Mouse (Mus musculus) heart, embryonic 12.5 days (tissue): ENCODE measurements around the gene 1700086D15Rik. TPM values are rescaled to one million over a fixed set of nuclear protein-coding genes. Genes with fewer than 3 reads are reported as not detected.

ENCODE experiments used
- ATAC-seq: fragments of 200-750 bp; cut with Nextera tagmentation; 2 replicates; pipeline ENCODE4 v1.8.0; 2017; ENCODE audit warnings: moderate TSS enrichment, moderate library complexity; ENCODE audit not compliant: insufficient number of reproducible peaks, low FRiP score
- H3K27ac ChIP-seq: fragments of 300-500 bp; sonication (generic); 2 replicates; pipeline ENCODE4 v1.5.1; 2016; ENCODE audit warnings: mild to moderate bottlenecking, moderate library complexity; ENCODE audit not compliant: poor library complexity, severe bottlenecking
- H3K27me3 ChIP-seq: fragments of 300-500 bp; sonication (generic); replicated peaks from 2 replicates; pipeline ENCODE4 v1.6.1; 2016; ENCODE audit warnings: mild to moderate bottlenecking, moderate library complexity
- H3K36me3 ChIP-seq: fragments of 300-500 bp; sonication (generic); 2 replicates; pipeline ENCODE4 v1.6.1; 2016; ENCODE audit warnings: mild to moderate bottlenecking, moderate library complexity
- H3K4me1 ChIP-seq: fragments of 300-500 bp; sonication (generic); replicated peaks from 2 replicates; pipeline ENCODE4 v1.6.1; 2016; ENCODE audit warnings: mild to moderate bottlenecking
- H3K4me2 ChIP-seq: fragments of 300-500 bp; sonication (generic); 2 replicates; pipeline ENCODE4 v1.6.1; 2016; ENCODE audit warnings: mild to moderate bottlenecking, moderate library complexity
- H3K4me3 ChIP-seq: fragments of 300-500 bp; sonication (generic); 2 replicates; pipeline ENCODE4 v1.5.1; 2016; ENCODE audit warnings: mild to moderate bottlenecking
- H3K9ac ChIP-seq: fragments of 300-500 bp; sonication (generic); 2 replicates; pipeline ENCODE4 v1.6.1; 2016; ENCODE audit warnings: mild to moderate bottlenecking, moderate library complexity
- H3K9me3 ChIP-seq: fragments of 300-500 bp; sonication (generic); replicated peaks from 2 replicates; pipeline ENCODE4 v1.6.1; 2016; ENCODE audit warnings: mild to moderate bottlenecking, moderate library complexity
- WGBS: fragments of 180-500 bp; shearing (Covaris S2); methylation state at CpG from one replicate; pipeline ENCODE4 v1.1.7; 2016; 5-methylcytosine and 5-hydroxymethylcytosine counted together
- polyA plus RNA-seq: library from polyadenylated mRNA; unstranded; fragments of >200 nt; fragmentation: Nextera tagmentation; extraction: Ambion mirVana; gene quantifications from 2 replicates; pipeline ENCODE4 v1.2.1, GENCODE M21; 2016

The 1700086D15Rik gene
- polyA plus RNA-seq, 1 experiment from 2014 or later: 0.15 TPM

DNA sequence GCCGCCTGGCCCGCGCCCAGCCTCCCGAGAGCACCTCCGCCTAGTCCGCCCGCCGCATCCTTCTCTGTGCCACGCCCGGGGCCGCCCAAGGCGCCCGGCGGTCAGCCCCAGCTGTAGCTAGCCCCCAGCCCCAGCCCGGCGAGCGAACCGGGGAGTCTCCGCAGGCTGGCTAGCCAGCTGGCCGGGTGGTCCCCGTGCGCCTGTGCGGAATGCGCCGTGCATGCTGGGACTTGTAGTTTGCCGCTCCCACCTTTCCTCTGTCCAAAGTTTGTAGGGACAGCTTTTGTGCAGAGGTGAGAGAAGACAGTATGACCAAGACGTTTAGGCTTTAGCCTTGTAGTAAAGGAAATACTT, 3.1 kb upstream of the 1700086D15Rik start, which contains the start of gene Arhgap44:
Arhgap44 (minus strand) TSS at position 195 of the 354 bp plus-strand sequence.
- no peak within 1 kb of the TSS for H3K27ac ChIP-seq
- WGBS: under 1% methylated on average over 27 of the region's 27 CpGs

DNA sequence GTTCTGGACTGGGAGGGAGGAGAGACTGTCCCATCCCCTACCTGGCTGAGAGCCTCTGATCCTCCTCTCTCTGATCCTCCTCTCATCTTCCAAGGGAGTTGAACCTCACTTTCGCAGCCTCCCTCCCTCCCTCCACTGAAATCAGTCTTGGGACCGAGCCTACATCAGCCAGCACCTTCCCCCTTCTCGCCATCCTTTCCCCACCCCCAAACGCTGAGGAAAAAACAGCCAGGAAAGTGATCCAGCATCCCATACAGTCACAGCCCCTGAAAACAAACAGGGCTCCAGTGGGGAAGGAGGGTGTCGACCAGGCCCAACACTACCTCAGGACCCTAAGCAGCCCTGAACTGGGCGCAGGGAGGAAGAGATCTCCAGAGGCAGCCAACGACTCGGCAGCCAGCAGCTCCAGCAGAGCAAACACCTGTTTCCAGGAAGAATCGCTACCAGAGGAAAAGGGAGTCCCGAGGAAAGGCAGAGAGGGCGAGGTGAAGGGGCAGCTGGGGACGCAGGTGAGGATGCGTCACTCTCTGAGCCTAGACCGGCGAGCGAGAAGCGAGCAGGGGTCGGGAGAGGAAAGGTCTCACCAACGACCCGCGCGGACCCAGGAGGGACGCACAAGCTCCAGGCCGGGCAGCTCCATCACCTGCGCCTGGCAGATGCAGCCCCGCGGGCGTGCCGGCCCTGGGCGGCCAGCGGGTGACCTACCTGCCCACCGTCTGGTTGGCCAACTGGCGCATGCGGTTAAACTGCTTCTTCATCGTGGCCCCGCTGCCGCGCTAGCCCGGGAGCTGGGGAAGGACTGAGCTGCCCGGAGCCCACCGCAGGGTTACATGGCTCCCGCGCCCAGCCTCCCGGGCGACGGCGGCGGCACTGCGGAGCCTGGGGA, 2.4 kb upstream of the 1700086D15Rik start:
- Histone ChIP-seq H3K36me3 (no peaks in the 10 kb centered on the region), H3K4me3 (peak overlapping the region; percentile 98), H3K4me2 (peak overlapping the region; percentile 96), H3K4me1 (peaks cover 30% of the 10 kb centered on the region), H3K9ac (peak overlapping the region; percentile 94), H3K27me3 (no peaks in the 10 kb centered on the region), H3K9me3 (no peaks in the 10 kb centered on the region), H3K27ac (no peak overlapping the region)
- ATAC-seq: peak; percentile 43; the same call in 1 of the 2 replicates
- WGBS: 1% methylated on average over 49 of the region's 49 CpGs

More for the DNA sequence above, 3.1 kb upstream of the 1700086D15Rik start, which contains the start of gene Arhgap44:
- H3K36me3 ChIP-seq: no peaks in the 10 kb centered on the region
- peak; percentile 76; the same call in 1 of the 2 replicates for ATAC-seq
- H3K9me3 ChIP-seq: no peaks in the 10 kb centered on the region
- peak within 1 kb of the TSS; percentile 98 for H3K4me3 ChIP-seq
- H3K4me2 ChIP-seq: peak within 1 kb of the TSS; percentile 96
- H3K27me3 ChIP-seq: no peaks in the 10 kb centered on the region
- peaks cover 25% of the 10 kb centered on the region for H3K4me1 ChIP-seq
- peak within 1 kb of the TSS; percentile 94 for H3K9ac ChIP-seq

DNA sequence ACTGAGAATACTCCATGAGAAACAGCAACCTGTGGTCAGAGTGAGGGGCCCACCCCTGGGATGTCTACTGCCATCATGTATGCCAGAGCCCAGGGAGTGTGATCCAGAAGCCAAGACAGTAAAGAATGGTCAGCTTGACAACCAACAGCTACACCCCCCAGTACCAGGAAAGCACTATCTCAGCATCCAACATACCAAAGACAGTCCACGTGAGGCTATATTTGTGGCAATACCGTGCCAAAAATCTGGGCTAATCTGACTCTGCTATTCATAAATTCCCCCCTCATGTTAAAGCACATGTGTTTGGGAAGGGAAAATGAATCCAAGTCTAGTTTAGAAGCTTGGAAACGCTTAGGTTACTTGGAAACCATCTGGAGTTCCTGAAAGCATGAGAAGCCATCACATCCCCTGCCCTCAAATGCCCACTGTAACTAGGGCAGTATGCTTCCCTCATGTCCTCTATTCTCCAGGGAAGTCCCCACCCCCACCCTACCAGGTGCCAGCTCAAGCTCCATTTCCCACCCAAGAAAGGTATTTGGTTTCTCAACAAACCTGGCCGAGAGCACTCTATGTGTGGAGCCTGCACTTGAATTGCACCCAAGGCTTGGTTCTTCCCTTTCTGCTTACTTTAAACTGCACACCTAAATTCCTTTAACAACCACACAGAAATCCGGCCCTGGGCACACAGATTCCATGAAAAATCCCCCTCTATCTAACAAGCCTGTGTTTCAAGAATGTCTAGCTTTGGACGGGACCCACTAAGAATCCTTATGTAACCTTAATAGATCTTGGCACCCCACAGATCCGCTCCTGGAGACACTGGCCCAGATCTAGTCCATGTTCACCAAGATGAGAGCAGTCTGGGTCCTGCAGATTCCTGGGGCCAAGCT, 1.5 kb upstream of the 1700086D15Rik start:
- H3K36me3 ChIP-seq: no peaks in the 10 kb centered on the region
- 49% methylated on average over 7 of the region's 7 CpGs for WGBS
- H3K27ac ChIP-seq: no peak overlapping the region
- no peaks in the 10 kb centered on the region for H3K9me3 ChIP-seq
- H3K27me3 ChIP-seq: no peaks in the 10 kb centered on the region
- peak overlapping the region; percentile 96 for H3K4me2 ChIP-seq
- peak overlapping the region; percentile 94; the same call in 1 of the 2 replicates for H3K9ac ChIP-seq
- no peak for ATAC-seq
- H3K4me1 ChIP-seq: peaks cover 30% of the 10 kb centered on the region
- peak overlapping the region; percentile 98 for H3K4me3 ChIP-seq

DNA sequence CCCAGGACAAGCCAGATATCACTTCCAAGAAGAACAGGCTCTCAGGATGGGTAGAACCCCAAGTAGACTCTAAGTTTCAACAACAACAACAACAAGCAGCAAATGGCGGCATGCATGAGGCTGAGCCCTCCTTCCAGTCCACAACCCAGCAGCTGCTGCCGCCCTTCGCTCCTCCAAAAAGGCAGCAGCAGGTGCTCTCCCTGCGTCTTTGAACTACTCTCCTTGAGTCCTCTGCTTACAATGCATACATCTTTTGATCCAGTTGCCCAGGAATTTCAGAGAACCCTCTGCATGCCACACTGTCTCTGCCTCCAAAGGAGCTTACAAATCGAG, 1.1 kb downstream of the 1700086D15Rik start:
- H3K27ac ChIP-seq: no peak overlapping the region
- H3K4me1 ChIP-seq: peaks cover 35% of the 10 kb centered on the region
- no peaks in the 10 kb centered on the region for H3K27me3 ChIP-seq
- H3K9me3 ChIP-seq: no peaks in the 10 kb centered on the region
- WGBS: 91% methylated on average over 5 of the region's 5 CpGs
- H3K9ac ChIP-seq: no peak overlapping the region
- H3K4me2 ChIP-seq: no peak overlapping the region
- no peak for ATAC-seq
- H3K36me3 ChIP-seq: no peaks in the 10 kb centered on the region
- no peak overlapping the region for H3K4me3 ChIP-seq

DNA sequence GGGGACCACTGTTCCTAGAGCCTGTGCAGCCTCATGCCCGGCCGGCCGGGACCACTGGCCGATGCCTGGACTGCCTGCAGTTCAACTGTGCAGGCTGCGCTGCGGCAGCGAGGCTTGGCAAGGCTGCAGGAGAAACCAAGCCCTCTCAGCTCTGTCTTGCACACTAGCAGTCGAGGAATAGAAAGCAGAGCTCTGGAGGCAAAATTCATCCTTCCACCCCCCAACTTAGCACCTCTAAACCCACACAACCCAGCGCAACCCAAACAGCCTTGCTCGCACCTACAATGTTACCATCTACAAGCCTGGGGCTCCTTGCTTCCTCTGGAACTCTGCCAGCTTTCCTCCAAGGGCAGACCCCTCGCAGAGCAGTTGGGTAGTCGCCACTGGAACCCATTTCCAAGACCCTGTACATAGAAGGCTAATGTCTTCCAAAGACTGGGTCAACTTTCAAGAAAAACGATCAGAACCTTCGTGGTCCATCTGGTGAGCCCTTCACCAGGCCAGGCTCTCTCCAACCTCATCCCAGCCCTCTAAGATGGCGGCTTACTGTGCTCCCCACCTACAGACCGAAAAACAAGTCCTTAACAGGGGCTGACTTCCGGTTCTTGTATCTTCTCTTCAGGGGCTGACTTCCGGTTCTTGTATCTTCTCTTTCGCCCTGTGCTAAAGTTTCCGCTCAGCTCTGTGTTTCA, 1.6 kb downstream of the 1700086D15Rik start:
- Histone ChIP-seq H3K4me2 (no peak overlapping the region), H3K9me3 (no peaks in the 10 kb centered on the region), H3K4me1 (peaks cover 37% of the 10 kb centered on the region), H3K9ac (no peak overlapping the region), H3K36me3 (no peaks in the 10 kb centered on the region), H3K4me3 (no peak overlapping the region), H3K27me3 (no peaks in the 10 kb centered on the region), H3K27ac (no peak overlapping the region)
- no peak for ATAC-seq
- WGBS: 87% methylated on average over 20 of the region's 20 CpGs

DNA sequence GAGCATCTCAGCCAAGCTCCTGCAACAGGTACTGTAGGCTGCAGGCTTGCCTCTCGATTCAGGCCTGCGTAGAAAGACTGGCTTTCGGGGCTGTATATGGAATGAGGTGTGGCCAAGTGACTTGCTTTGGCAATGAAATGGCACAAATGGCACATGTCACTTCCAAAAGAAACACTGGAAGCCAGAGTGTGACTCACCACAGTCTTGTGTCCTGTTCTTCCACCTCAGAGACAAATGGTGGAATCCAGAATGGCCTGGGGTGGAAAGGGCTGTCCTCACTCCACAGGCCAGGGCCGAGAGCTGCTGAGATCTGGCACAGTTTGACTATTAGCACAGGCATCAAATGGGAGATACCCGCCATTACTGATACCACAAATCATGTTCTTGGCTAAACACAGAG, 6.7 kb downstream of the 1700086D15Rik start:
- WGBS: 81% methylated on average over 5 of the region's 5 CpGs
- Histone ChIP-seq H3K4me2 (no peak overlapping the region), H3K4me3 (no peak overlapping the region), H3K27ac (no peak overlapping the region), H3K27me3 (no peaks in the 10 kb centered on the region), H3K9ac (no peak overlapping the region), H3K4me1 (peaks cover 35% of the 10 kb centered on the region), H3K9me3 (no peaks in the 10 kb centered on the region), H3K36me3 (no peaks in the 10 kb centered on the region)
- no peak for ATAC-seq

DNA sequence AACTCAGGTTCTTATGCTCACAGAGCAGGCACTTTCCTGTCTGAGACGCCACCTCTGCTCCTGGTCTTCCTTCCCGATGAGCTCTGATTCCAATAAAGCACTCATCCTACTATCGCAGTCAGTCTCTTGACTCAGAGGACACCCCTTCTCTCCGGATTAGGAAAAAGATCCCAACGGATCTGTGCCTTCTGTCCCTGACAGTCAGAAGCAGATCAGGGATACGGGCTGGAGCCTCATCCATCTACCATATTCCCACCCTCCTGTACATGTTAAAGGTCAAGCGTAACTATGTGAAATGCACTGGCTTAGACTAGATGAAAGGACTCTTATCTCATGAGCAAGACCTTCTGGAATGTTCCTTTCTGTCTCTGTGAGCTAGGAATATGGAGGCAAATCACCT, 11.2 kb downstream of the 1700086D15Rik start:
- Histone ChIP-seq H3K27ac (no peak overlapping the region), H3K9ac (no peak overlapping the region), H3K4me3 (no peak overlapping the region), H3K27me3 (no peaks in the 10 kb centered on the region), H3K9me3 (no peaks in the 10 kb centered on the region), H3K36me3 (no peaks in the 10 kb centered on the region), H3K4me2 (no peak overlapping the region), H3K4me1 (peaks cover 55% of the 10 kb centered on the region)
- 52% methylated on average over 7 of the region's 7 CpGs for WGBS
- no peak for ATAC-seq

DNA sequence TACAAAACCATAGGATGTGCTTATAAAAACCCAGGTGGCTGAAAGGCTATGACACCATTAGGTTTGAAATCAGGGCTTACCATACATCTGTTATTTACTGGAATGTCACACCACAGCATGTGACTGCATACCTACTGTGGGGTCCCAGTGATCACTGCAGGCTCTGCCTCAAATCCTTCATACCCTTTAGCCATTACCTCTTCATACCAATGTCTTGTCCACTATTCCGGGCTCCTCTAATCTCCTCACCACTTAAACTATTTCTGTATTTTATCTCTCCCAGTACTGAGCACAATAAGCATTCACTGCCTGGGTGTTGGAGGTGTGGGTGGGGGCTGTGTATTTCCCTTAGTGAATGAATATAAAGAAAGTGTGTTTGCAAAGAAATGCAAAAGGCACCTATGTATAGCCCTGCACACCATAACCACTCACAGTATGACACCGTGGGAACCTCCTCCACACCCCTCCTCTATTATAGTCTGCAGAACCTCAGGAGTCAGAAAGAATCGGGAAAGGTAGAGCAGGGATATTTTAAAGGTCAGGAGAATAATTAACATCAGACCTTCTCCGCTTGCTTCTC, 16.8 kb downstream of the 1700086D15Rik start:
- Histone ChIP-seq H3K36me3 (no peaks in the 10 kb centered on the region), H3K27ac (peak overlapping the region; percentile 74), H3K9ac (no peak overlapping the region), H3K4me1 (peaks cover 53% of the 10 kb centered on the region), H3K4me2 (peak overlapping the region; percentile 30), H3K27me3 (no peaks in the 10 kb centered on the region), H3K9me3 (no peaks in the 10 kb centered on the region), H3K4me3 (no peak overlapping the region)
- 34% methylated on average over 4 of the region's 4 CpGs for WGBS
- peak; percentile 63 for ATAC-seq

DNA sequence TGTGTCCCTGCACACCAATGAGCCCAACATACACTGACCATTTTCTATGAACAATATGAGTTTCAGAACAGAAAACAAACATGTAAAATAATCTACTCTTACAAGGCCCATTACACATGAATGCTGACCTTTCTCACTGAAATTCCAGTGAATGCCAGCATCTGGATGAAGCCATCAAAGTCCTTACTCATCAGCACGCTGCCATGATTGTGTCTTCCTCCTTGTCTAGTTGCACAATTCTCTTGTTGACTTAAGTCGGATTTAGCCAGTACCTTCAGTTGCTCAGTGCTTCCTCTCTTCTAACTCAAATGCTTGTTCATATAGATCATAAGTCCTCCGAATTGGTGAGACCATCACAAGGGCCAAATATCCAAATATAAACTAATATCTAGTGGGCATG, 20.7 kb downstream of the 1700086D15Rik start:
- Histone ChIP-seq H3K4me3 (no peak overlapping the region), H3K4me2 (no peak overlapping the region), H3K27ac (no peak overlapping the region), H3K9me3 (no peaks in the 10 kb centered on the region), H3K4me1 (peaks cover 48% of the 10 kb centered on the region), H3K36me3 (no peaks in the 10 kb centered on the region), H3K27me3 (no peaks in the 10 kb centered on the region), H3K9ac (no peak overlapping the region)
- no peak for ATAC-seq
- WGBS: 81% methylated on average over 3 of the region's 3 CpGs

DNA sequence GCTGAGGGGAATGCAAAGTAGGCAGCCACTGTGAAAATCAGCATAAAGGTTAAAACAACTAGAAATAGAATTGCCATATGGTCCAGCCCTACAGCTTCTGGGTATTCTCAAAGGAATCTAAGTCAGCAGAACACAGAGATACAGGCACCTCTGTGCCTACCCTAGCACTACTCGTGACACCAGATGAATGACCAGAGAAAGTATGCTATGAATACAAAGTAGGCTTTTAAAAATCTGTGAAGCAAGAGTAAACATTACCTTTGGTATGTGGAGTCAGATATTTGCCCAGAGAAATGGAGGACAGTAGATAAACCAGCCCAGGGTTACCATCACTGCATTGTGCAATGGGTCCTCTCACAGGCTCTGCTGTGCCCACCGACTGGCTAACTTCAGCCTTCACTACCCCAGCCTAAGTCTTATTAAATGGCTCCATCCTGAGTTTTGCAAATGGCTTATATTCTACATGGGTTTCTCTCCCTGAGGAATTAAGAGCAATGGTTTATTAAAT, 22.5 kb downstream of the 1700086D15Rik start:
- Histone ChIP-seq H3K9me3 (no peaks in the 10 kb centered on the region), H3K27ac (no peak overlapping the region), H3K9ac (no peak overlapping the region), H3K4me3 (no peak overlapping the region), H3K36me3 (no peaks in the 10 kb centered on the region), H3K4me1 (peaks cover 36% of the 10 kb centered on the region), H3K27me3 (no peaks in the 10 kb centered on the region), H3K4me2 (no peak overlapping the region)
- 55% methylated on average over 2 of the region's 2 CpGs for WGBS
- ATAC-seq: no peak
